In the genomic region with DNA sequence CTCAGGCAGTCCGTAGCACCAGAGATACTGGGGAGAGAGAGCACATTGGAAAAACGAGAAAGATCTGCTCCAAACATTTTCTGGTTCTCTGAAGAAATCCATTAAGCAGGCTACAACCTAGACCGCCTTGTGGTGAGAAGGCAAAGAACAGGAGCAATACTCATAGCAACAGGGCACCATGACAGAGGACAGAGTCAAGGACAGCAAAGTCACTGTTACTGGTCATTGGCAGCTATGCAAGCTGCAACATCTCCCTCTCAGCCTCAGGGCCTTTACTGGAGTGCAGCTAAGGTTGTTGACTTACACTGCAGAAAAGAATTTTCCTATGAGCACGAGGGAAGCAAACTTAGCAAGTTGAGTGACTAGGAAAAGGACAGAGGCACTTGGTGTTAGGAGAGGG, we compare ENCODE assay signal across 17 mouse cellular contexts. TPM values are rescaled to one million over a fixed set of nuclear protein-coding genes. Genes with fewer than 3 reads are reported as not detected.
"Had no signal": no experiment of that assay in that cellular context is flagged by ENCODE, and none has a peak within 500 bp of the region (broad histone marks: within the 10 kb centered on the region; RNA-seq: fewer than 3 reads in every experiment).

No protein-coding gene starts in this region.

- H3K4me3 ChIP-seq: left cerebral cortex, adult 2 months; liver, embryonic 13.5 days; megakaryocyte, embryonic 14.5 days; midbrain, embryonic 10.5 days; midbrain, embryonic 13.5 days; myocyte; neural tube, embryonic 13.5 days had no signal

- H3K9me3 ChIP-seq: liver, embryonic 13.5 days; megakaryocyte, embryonic 14.5 days; midbrain, embryonic 10.5 days; midbrain, embryonic 13.5 days; neural tube, embryonic 13.5 days had no signal

- DNase-seq: kidney, postnatal 10 days; kidney, postnatal 36 days; layer of hippocampus, postnatal 36 days; liver, embryonic 13.5 days; lung, adult 2 months; retina, postnatal 1 day; thymus, adult 18-20 months; thymus, postnatal 36 days had no signal

- H3K9ac ChIP-seq: liver, embryonic 13.5 days; midbrain, embryonic 13.5 days; neural tube, embryonic 13.5 days had no signal

- H3K27ac ChIP-seq: left cerebral cortex, adult 2 months; liver, embryonic 13.5 days; midbrain, embryonic 10.5 days; midbrain, embryonic 13.5 days; neural tube, embryonic 13.5 days had no signal

- ATAC-seq: midbrain, embryonic 13.5 days; midbrain, embryonic 16.5 days had no signal

- H3K4me1 ChIP-seq: liver, embryonic 13.5 days; megakaryocyte, embryonic 14.5 days; midbrain, embryonic 10.5 days; midbrain, embryonic 13.5 days; neural tube, embryonic 13.5 days had no signal

- H3K4me2 ChIP-seq: liver, embryonic 13.5 days; midbrain, embryonic 13.5 days; neural tube, embryonic 13.5 days had no signal

- H3K36me3 ChIP-seq: liver, embryonic 13.5 days; midbrain, embryonic 10.5 days; midbrain, embryonic 13.5 days; neural tube, embryonic 13.5 days had no signal

- H3K27me3 ChIP-seq: liver, embryonic 13.5 days; neural tube, embryonic 13.5 days had no signal

RNA-seq across cellular contexts. Expression of a gene that starts 25.2 kb away (rescaled TPM):
- total RNA-seq: monocyte, adult 5-6 weeks; neutrophil, adult 5-6 weeks had no signal
